Comparison of ENCODE assay signal across 9 mouse cellular contexts in the genomic region with DNA sequence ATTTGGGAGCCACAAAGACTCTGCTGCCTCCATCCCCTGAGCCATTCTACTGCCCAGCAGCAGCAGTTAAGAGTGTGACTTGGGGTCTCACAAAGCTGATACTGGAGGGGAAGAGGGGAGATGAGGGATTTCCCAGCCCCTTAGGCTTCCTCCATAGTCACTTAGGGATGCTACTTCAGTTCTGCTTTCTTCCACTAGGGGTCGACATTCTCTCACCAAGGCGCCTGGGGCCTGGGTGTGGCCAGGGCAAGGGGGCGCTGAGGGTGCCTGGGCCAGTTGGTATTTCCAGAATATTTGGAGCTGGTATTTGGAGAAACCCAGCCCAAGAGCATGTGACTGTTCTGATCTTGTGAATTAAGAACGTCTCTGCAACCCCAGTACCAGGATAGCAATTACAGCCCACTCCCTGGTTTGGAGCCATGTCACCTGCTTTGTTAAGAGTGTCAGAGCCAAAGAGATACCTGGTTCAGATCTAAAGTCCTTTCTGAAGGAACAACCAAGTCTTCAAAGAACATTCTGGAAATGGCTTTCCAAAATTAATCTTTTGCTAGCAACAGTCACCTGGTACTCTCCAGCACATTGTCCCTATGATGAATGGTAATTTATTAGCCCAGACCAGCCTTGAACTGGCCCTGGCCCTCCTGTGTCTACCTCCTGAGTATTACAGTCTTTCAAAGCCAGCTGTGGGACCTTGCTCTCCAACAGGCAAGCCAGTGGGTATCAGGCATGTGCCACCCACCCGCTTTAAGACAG. TPM values are rescaled to one million over a fixed set of nuclear protein-coding genes. Genes with fewer than 3 reads are reported as not detected.
DNase-seq lines count a peak whose midpoint lies in the region; ATAC-seq and TF ChIP-seq lines count a peak whose summit lies in the region.
"Had no signal": no experiment of that assay in that cellular context is flagged by ENCODE, and none has a peak within 500 bp of the region (broad histone marks: within the 10 kb centered on the region; RNA-seq: fewer than 3 reads in every experiment).

No protein-coding gene starts in this region.

- WGBS in heart, embryonic 14.5 days = 24% methylated on average over 5 of the region's 5 CpGs
- WGBS in lung, embryonic 16.5 days = 25% methylated on average over 5 of the region's 5 CpGs

- H3K4me2 ChIP-seq in heart, embryonic 14.5 days (ENCODE audit: low read length) = no peak overlapping the region
- H3K4me2 ChIP-seq in lung, embryonic 16.5 days (ENCODE audit: low read depth, low read length) = no peak overlapping the region
- H3K4me2 ChIP-seq: liver, embryonic 15.5 days had no signal

- no peaks in the 10 kb centered on the region for H3K4me1 ChIP-seq in ES-Bruce4 (ENCODE audit: control insufficient read depth, insufficient read depth, low read length)
- H3K4me1 ChIP-seq in heart, embryonic 14.5 days (ENCODE audit: control insufficient read depth in 2 of 2, insufficient read depth in 2 of 2, low read length in 2 of 2) = peaks cover 12 to 21% of the 10 kb centered on the region in 2 experiments
- H3K4me1 ChIP-seq in lung, embryonic 16.5 days (replicated peaks; ENCODE audit: control insufficient read depth, insufficient read depth, low read length) = no peaks in the 10 kb centered on the region
- H3K4me1 ChIP-seq: liver, embryonic 15.5 days had no signal

- H3K9me3 ChIP-seq in ES-Bruce4 (replicated peaks; ENCODE audit: control insufficient read depth, insufficient read depth, low read length, poor library complexity, severe bottlenecking) = no peaks in the 10 kb centered on the region
- no peaks in the 10 kb centered on the region for H3K9me3 ChIP-seq in heart, embryonic 14.5 days (ENCODE audit: control insufficient read depth, low read length)
- no peaks in the 10 kb centered on the region for H3K9me3 ChIP-seq in lung, embryonic 16.5 days (ENCODE audit: control insufficient read depth, low read length)
- H3K9me3 ChIP-seq: liver, embryonic 15.5 days had no signal

- TF ChIP-seq CTCF in ES-Bruce4 (IDR thresholded peaks at IDR 0.05; ENCODE audit: low read depth, low read length) = peak; percentile 93
- TF ChIP-seq CTCF in layer of hippocampus, adult 2 months (conservative IDR thresholded peaks at IDR 0.05) = peak; percentile 99

- TF ChIP-seq EP300 in ES-Bruce4 (IDR thresholded peaks at IDR 0.05; ENCODE audit: insufficient read depth, low read depth, low read length) = no peak

- H3K36me3 ChIP-seq in ES-Bruce4 (ENCODE audit: control insufficient read depth, insufficient read depth, low read length, poor library complexity, severe bottlenecking) = no peaks in the 10 kb centered on the region
- H3K36me3 ChIP-seq in heart, embryonic 14.5 days (ENCODE audit: control insufficient read depth, insufficient read depth, low read length) = peaks cover 62% of the 10 kb centered on the region
- no peaks in the 10 kb centered on the region for H3K36me3 ChIP-seq in lung, embryonic 16.5 days (ENCODE audit: control insufficient read depth, insufficient read depth, low read length)

- peak; percentile 34 for ATAC-seq in activated CD4-positive, CD25-positive, alpha-beta regulatory T cell, adult 4 months
- peak; percentile 90 for ATAC-seq in common myeloid progenitor, adult 5-6 weeks (replicated peaks; ENCODE audit: low read depth, poor library complexity, severe bottlenecking)
- no peak for ATAC-seq in heart, embryonic 14.5 days (ENCODE audit: insufficient number of reproducible peaks, insufficient read depth, low FRiP score, low read depth)
- peak; percentile 45; the same call in 1 of the 2 replicates for ATAC-seq in lung, embryonic 16.5 days (ENCODE audit: low read depth)

- no peak overlapping the region for H3K4me3 ChIP-seq in ES-Bruce4 (ENCODE audit: low read depth, low read length)
- no peak overlapping the region for H3K4me3 ChIP-seq in heart, embryonic 14.5 days (ENCODE audit: control insufficient read depth in 1 of 2, insufficient read depth in 1 of 2, low read depth in 1 of 2, low read length in 2 of 2)
- no peak overlapping the region for H3K4me3 ChIP-seq in layer of hippocampus, adult 2 months
- H3K4me3 ChIP-seq in lung, embryonic 16.5 days (ENCODE audit: low read length) = no peak overlapping the region
- H3K4me3 ChIP-seq: liver, embryonic 15.5 days had no signal

- DNase-seq in layer of hippocampus, adult 2 months (ENCODE audit: low spot score in 2 of 2) = peak; percentile 46 to 81
- peak; percentile 85 for DNase-seq in retina, embryonic 14.5 days (ENCODE audit: low spot score)
- peak; percentile 36 for DNase-seq in yolk sac, embryonic 10.5 days (ENCODE audit: low spot score)

- no peak overlapping the region for H3K9ac ChIP-seq in ES-Bruce4 (ENCODE audit: low read depth, poor library complexity, severe bottlenecking)
- H3K9ac ChIP-seq in heart, embryonic 14.5 days (ENCODE audit: low read length) = no peak overlapping the region
- no peak overlapping the region for H3K9ac ChIP-seq in lung, embryonic 16.5 days (ENCODE audit: low read length)
- H3K9ac ChIP-seq: liver, embryonic 15.5 days had no signal

- H3K27ac ChIP-seq in ES-Bruce4 (ENCODE audit: insufficient read depth, low read length) = no peak overlapping the region
- H3K27ac ChIP-seq in heart, embryonic 14.5 days (replicated peaks in 1 of 2; ENCODE audit: control insufficient read depth in 1 of 2, insufficient read depth in 1 of 2, low read depth in 2 of 2, low read length in 2 of 2) = peak overlapping the region; percentile 39 to 69; a peak in 3 of 4 replicates
- peak overlapping the region; percentile 43; the same call in 1 of the 2 replicates for H3K27ac ChIP-seq in layer of hippocampus, adult 2 months
- no peak overlapping the region for H3K27ac ChIP-seq in lung, embryonic 16.5 days (ENCODE audit: low read length)
- H3K27ac ChIP-seq: liver, embryonic 15.5 days had no signal

- no peaks in the 10 kb centered on the region for H3K27me3 ChIP-seq in ES-Bruce4 (ENCODE audit: control insufficient read depth, insufficient read depth, low read length, poor library complexity, severe bottlenecking)
- no peaks in the 10 kb centered on the region for H3K27me3 ChIP-seq in heart, embryonic 14.5 days (ENCODE audit: control insufficient read depth, insufficient read depth, low read length)
- H3K27me3 ChIP-seq in lung, embryonic 16.5 days (ENCODE audit: control insufficient read depth, insufficient read depth, low read depth, low read length) = no peaks in the 10 kb centered on the region
- H3K27me3 ChIP-seq: liver, embryonic 15.5 days had no signal

- TF ChIP-seq POLR2A in ES-Bruce4 (IDR thresholded peaks at IDR 0.05; ENCODE audit: insufficient read depth, low read length) = no peak

RNA-seq across cellular contexts. Expression of a gene that starts 42.7 kb away (rescaled TPM):
- 7.2 and 10.5 TPM in 2 replicates for polyA plus RNA-seq in ES-Bruce4 (2011; ENCODE audit: insufficient read depth, insufficient read length, low read depth, missing spikeins)
- polyA plus RNA-seq in activated CD4-positive, CD25-positive, alpha-beta regulatory T cell, adult 4 months (2017; shearing (Covaris generic)) = 10 to 100 TPM; 11.6 to 15.0 TPM
- 2.2 and 5.7 TPM in 2 replicates for total RNA-seq in common myeloid progenitor, adult 5-6 weeks (2017)
- polyA plus RNA-seq in heart, embryonic 14.5 days (2014; fragmentation: Nextera tagmentation; extraction: Ambion mirVana) = 34.4 and 35.6 TPM in 2 replicates
- total RNA-seq in layer of hippocampus, adult 2 months (2021) = 10 to 100 TPM; 83.9 to 87.1 TPM
- 16.3 and 16.5 TPM in 2 replicates for polyA plus RNA-seq in lung, embryonic 16.5 days (2015; fragmentation: Nextera tagmentation; extraction: Ambion mirVana)

RNA-seq across cellular contexts. Expression of a gene that starts 42.8 kb away (rescaled TPM):
- 30.9 and 43.6 TPM in 2 replicates for polyA plus RNA-seq in ES-Bruce4 (2011; ENCODE audit: insufficient read depth, insufficient read length, low read depth, missing spikeins)
- polyA plus RNA-seq in activated CD4-positive, CD25-positive, alpha-beta regulatory T cell, adult 4 months (2017; shearing (Covaris generic)) = 10 to 100 TPM; 74.8 to 81.0 TPM
- total RNA-seq in common myeloid progenitor, adult 5-6 weeks (2017) = 69.7 and 74.5 TPM in 2 replicates
- 30.8 and 32.9 TPM in 2 replicates for polyA plus RNA-seq in heart, embryonic 14.5 days (2014; fragmentation: Nextera tagmentation; extraction: Ambion mirVana)
- 10 to 100 TPM; 66.8 to 68.5 TPM for total RNA-seq in layer of hippocampus, adult 2 months (2021)
- polyA plus RNA-seq in lung, embryonic 16.5 days (2015; fragmentation: Nextera tagmentation; extraction: Ambion mirVana) = 57.6 and 58.9 TPM in 2 replicates

RNA-seq across cellular contexts. Expression of a gene that starts 57.1 kb away (rescaled TPM):
- 27.5 and 31.0 TPM in 2 replicates for polyA plus RNA-seq in ES-Bruce4 (2011; ENCODE audit: insufficient read depth, insufficient read length, low read depth, missing spikeins)
- 10 to 100 TPM; 63.1 to 67.7 TPM for polyA plus RNA-seq in activated CD4-positive, CD25-positive, alpha-beta regulatory T cell, adult 4 months (2017; shearing (Covaris generic))
- total RNA-seq in common myeloid progenitor, adult 5-6 weeks (2017) = 43.6 and 52.2 TPM in 2 replicates
- 44.4 and 48.8 TPM in 2 replicates for polyA plus RNA-seq in heart, embryonic 14.5 days (2014; fragmentation: Nextera tagmentation; extraction: Ambion mirVana)
- 10 to 100 TPM; 52.4 to 56.7 TPM for total RNA-seq in layer of hippocampus, adult 2 months (2021)
- polyA plus RNA-seq in lung, embryonic 16.5 days (2015; fragmentation: Nextera tagmentation; extraction: Ambion mirVana) = 72.8 and 77.1 TPM in 2 replicates

Comparison
In these comparisons a context has a peak if more than half of its experiments do, and no peak if none do; other contexts are left out.
1. H3K27ac ChIP-seq: peak in heart, embryonic 14.5 days (2 of 2) and layer of hippocampus, adult 2 months (single experiment); none in ES-Bruce4 (single experiment) and lung, embryonic 16.5 days (single experiment).
2. Peak in every context shown above with its lines, with median percentiles within 50 percentile points of each other: DNase-seq.